Mouse (Mus musculus) testis, adult 2 months (tissue): ENCODE results near the gene Unc93a2. TPM values are rescaled to one million over a fixed set of nuclear protein-coding genes. Genes with fewer than 3 reads are reported as not detected.
"Not testable (repeated sequence)": the region's sequence is repeated elsewhere in the genome, so short reads cannot be mapped to it uniquely, and the experiment has no call there.

Source experiments
- H3K27ac ChIP-seq: fragments of 200-500 bp; 2 replicates; pipeline ENCODE4 v1.5.1; 2012; ENCODE audit warnings: low read depth, low read length; ENCODE audit not compliant: control insufficient read depth, insufficient read depth
- H3K27me3 ChIP-seq: fragments of 200-500 bp; 2 replicates; pipeline ENCODE4 v1.6.1; 2012; ENCODE audit warnings: mild to moderate bottlenecking, low read length, moderate library complexity; ENCODE audit not compliant: control insufficient read depth, insufficient read depth
- H3K36me3 ChIP-seq: fragments of 200-500 bp; 2 replicates; pipeline ENCODE4 v1.6.1; 2012; ENCODE audit warnings: mild to moderate bottlenecking, low read length; ENCODE audit not compliant: control insufficient read depth, insufficient read depth
- H3K4me1 ChIP-seq: fragments of 200-500 bp; 2 replicates; pipeline ENCODE4 v1.6.1; 2012; ENCODE audit warnings: low read length; ENCODE audit not compliant: control insufficient read depth, insufficient read depth
- H3K4me3 ChIP-seq: fragments of 200-500 bp; 2 replicates; pipeline ENCODE4 v1.5.1; 2012; ENCODE audit warnings: low read depth, mild to moderate bottlenecking, low read length, moderate library complexity, mixed read lengths; ENCODE audit not compliant: control insufficient read depth
- polyA plus RNA-seq: library from polyadenylated mRNA; depleted of rRNA; stranded (reverse); fragments of >200 nt; gene quantifications from 2 replicates; pipeline ENCODE4 v1.2.3, GENCODE M21; 2012

The Unc93a2 gene
- polyA plus RNA-seq, 1 experiment: 10.4 TPM

GRCm38 (mm10) chr17:7366265-7366664 lies 19.0 kb downstream of the Unc93a2 start:
- H3K27me3 ChIP-seq, H3K36me3 ChIP-seq, H3K27ac ChIP-seq, H3K4me3 ChIP-seq, H3K4me1 ChIP-seq: not testable (repeated sequence)

GRCm38 (mm10) chr17:7365615-7366014 lies 19.6 kb downstream of the Unc93a2 start:
- not testable (repeated sequence) for H3K4me3 ChIP-seq, H3K27me3 ChIP-seq, H3K27ac ChIP-seq, H3K4me1 ChIP-seq, H3K36me3 ChIP-seq

GRCm38 (mm10) chr17:7360749-7361465 lies 24.4 kb downstream of the Unc93a2 start:
- not testable (repeated sequence) for H3K36me3 ChIP-seq, H3K27ac ChIP-seq, H3K4me1 ChIP-seq, H3K4me3 ChIP-seq, H3K27me3 ChIP-seq

- H3K4me1 ChIP-seq, H3K36me3 ChIP-seq, H3K27me3 ChIP-seq, H3K27ac ChIP-seq: not testable (repeated sequence)
- peak overlapping the region; percentile 40; the same call in 1 of the 2 replicates for H3K4me3 ChIP-seq
Measured at GRCm38 (mm10) chr17:7359806-7360205, 25.5 kb downstream of the Unc93a2 start.

- not testable (repeated sequence) for H3K27ac ChIP-seq, H3K4me1 ChIP-seq, H3K4me3 ChIP-seq
Measured at GRCm38 (mm10) chr17:7352596-7352995, 32.7 kb downstream of the Unc93a2 start, which contains the start of gene Ttll2. Ttll2 (minus strand) TSS chr17:7352696.

GRCm38 (mm10) chr17:7348765-7349164 lies 36.5 kb downstream of the Unc93a2 start:
- not testable (repeated sequence) for H3K27me3 ChIP-seq, H3K4me1 ChIP-seq, H3K27ac ChIP-seq, H3K4me3 ChIP-seq, H3K36me3 ChIP-seq

More at GRCm38 (mm10) chr17:7352596-7352995, 32.7 kb downstream of the Unc93a2 start, which contains the start of gene Ttll2:
- not testable (repeated sequence) for H3K36me3 ChIP-seq, H3K27me3 ChIP-seq

GRCm38 (mm10) chr17:7337381-7337780 lies 47.9 kb downstream of the Unc93a2 start:
- H3K27me3 ChIP-seq, H3K4me1 ChIP-seq, H3K36me3 ChIP-seq, H3K4me3 ChIP-seq, H3K27ac ChIP-seq: not testable (repeated sequence)

- not testable (repeated sequence) for H3K4me3 ChIP-seq, H3K27ac ChIP-seq, H3K27me3 ChIP-seq, H3K36me3 ChIP-seq, H3K4me1 ChIP-seq
Measured at GRCm38 (mm10) chr17:7332745-7333144, 52.5 kb downstream of the Unc93a2 start.

- H3K4me3 ChIP-seq, H3K4me1 ChIP-seq, H3K27ac ChIP-seq, H3K27me3 ChIP-seq, H3K36me3 ChIP-seq: not testable (repeated sequence)
Measured at GRCm38 (mm10) chr17:7326415-7326814, 58.8 kb downstream of the Unc93a2 start.

- H3K4me1 ChIP-seq, H3K27ac ChIP-seq, H3K27me3 ChIP-seq, H3K36me3 ChIP-seq: not testable (repeated sequence)
- peak within 1 kb of the TSS; percentile 62 for H3K4me3 ChIP-seq
Measured at GRCm38 (mm10) chr17:7324346-7324745, 60.9 kb downstream of the Unc93a2 start, which contains the start of gene Tcp10a. Tcp10a (plus strand) TSS chr17:7324646.

GRCm38 (mm10) chr17:7319789-7320188 lies 65.5 kb downstream of the Unc93a2 start:
- H3K27me3 ChIP-seq, H3K36me3 ChIP-seq, H3K4me3 ChIP-seq, H3K27ac ChIP-seq, H3K4me1 ChIP-seq: not testable (repeated sequence)

- H3K36me3 ChIP-seq, H3K4me3 ChIP-seq: not testable (repeated sequence)
Measured at GRCm38 (mm10) chr17:7315693-7316382, 69.4 kb downstream of the Unc93a2 start.

More at GRCm38 (mm10) chr17:7315693-7316382, 69.4 kb downstream of the Unc93a2 start:
- H3K4me1 ChIP-seq, H3K27ac ChIP-seq, H3K27me3 ChIP-seq: not testable (repeated sequence)
